Mouse (Mus musculus): Measurements from ENCODE around the gene Capsl. TPM values are rescaled to one million over a fixed set of nuclear protein-coding genes. Genes with fewer than 3 reads are reported as not detected.

Gene Capsl
- polyA plus RNA-seq, 1 experiment from 2014 or later, result 11.5 TPM

Other genes starting within 250 kb of the Capsl start
- not detected in 2 replicates for gene Ugt3a1, start 159.1 kb upstream of the Capsl start, polyA plus RNA-seq (2014; fragmentation: Nextera tagmentation; extraction: Ambion mirVana)
- not detected in 2 replicates for gene Ugt3a2, start 100.5 kb upstream of the Capsl start, polyA plus RNA-seq (2014; fragmentation: Nextera tagmentation; extraction: Ambion mirVana)
- 0.19 and 0.24 TPM in 2 replicates for gene Il7r, start 94.1 kb downstream of the Capsl start, polyA plus RNA-seq (2014; fragmentation: Nextera tagmentation; extraction: Ambion mirVana)